ENCODE assay signal across 15 mouse cellular contexts in genomic region chr2:181189321-181189720, GRCm38 (mm10). TPM values are rescaled to one million over a fixed set of nuclear protein-coding genes. Genes with fewer than 3 reads are reported as not detected.
DNase-seq lines count a peak whose midpoint lies in the region; ATAC-seq and TF ChIP-seq lines count a peak whose summit lies in the region.
"Had no signal": no experiment of that assay in that cellular context is flagged by ENCODE, and none has a peak within 500 bp of the region (broad histone marks: within the 10 kb centered on the region; RNA-seq: fewer than 3 reads in every experiment).

No protein-coding gene starts in this region.

- peaks cover 12% of the 10 kb centered on the region for H3K4me1 ChIP-seq in kidney, embryonic 15.5 days
- H3K4me1 ChIP-seq in thymus, adult 2 months (replicated peaks; ENCODE audit: control insufficient read depth, insufficient read depth, low read length): peaks cover 14% of the 10 kb centered on the region
- peaks cover 12% of the 10 kb centered on the region for H3K4me1 ChIP-seq in neural tube, embryonic 15.5 days

- no peak overlapping the region for H3K4me2 ChIP-seq in kidney, embryonic 15.5 days
- H3K4me2 ChIP-seq in neural tube, embryonic 15.5 days: no peak overlapping the region

- TF ChIP-seq POLR2A in thymus, adult 2 months (IDR thresholded peaks at IDR 0.05; ENCODE audit: control insufficient read depth, extremely low read depth, insufficient read depth, low read length, poor library complexity): no peak

- H3K27ac ChIP-seq in kidney, embryonic 15.5 days: peak overlapping the region; percentile 82; the same call in 1 of the 2 replicates
- no peak overlapping the region for H3K27ac ChIP-seq in thymus, adult 2 months (ENCODE audit: control insufficient read depth, insufficient read depth, low read length)
- H3K27ac ChIP-seq in neural tube, embryonic 15.5 days (replicated peaks): no peak overlapping the region

- no peaks in the 10 kb centered on the region for H3K9me3 ChIP-seq in kidney, embryonic 15.5 days (replicated peaks)
- no peaks in the 10 kb centered on the region for H3K9me3 ChIP-seq in neural tube, embryonic 15.5 days (replicated peaks)

- no peak overlapping the region for H3K9ac ChIP-seq in kidney, embryonic 15.5 days
- no peak overlapping the region for H3K9ac ChIP-seq in neural tube, embryonic 15.5 days (replicated peaks)

- no peaks in the 10 kb centered on the region for H3K27me3 ChIP-seq in kidney, embryonic 15.5 days
- no peaks in the 10 kb centered on the region for H3K27me3 ChIP-seq in thymus, adult 2 months (ENCODE audit: control insufficient read depth, insufficient read depth, low read length)
- H3K27me3 ChIP-seq in neural tube, embryonic 15.5 days (replicated peaks): no peaks in the 10 kb centered on the region

- no peak for TF ChIP-seq CTCF in thymus, adult 2 months (IDR thresholded peaks at IDR 0.05; ENCODE audit: borderline replicate concordance, control insufficient read depth, extremely low read depth, insufficient read depth, low read length, poor library complexity)

- 88% methylated on average over 1 of the region's 1 CpGs for WGBS in kidney, embryonic 15.5 days
- WGBS in thymus, adult 2 months: 88% methylated on average over 1 of the region's 1 CpGs
- 93% methylated on average over 1 of the region's 1 CpGs for WGBS in neural tube, embryonic 15.5 days

- peaks cover 16% of the 10 kb centered on the region for H3K36me3 ChIP-seq in kidney, embryonic 15.5 days
- no peaks in the 10 kb centered on the region for H3K36me3 ChIP-seq in thymus, adult 2 months (ENCODE audit: control insufficient read depth, insufficient read depth, low read length)
- H3K36me3 ChIP-seq in neural tube, embryonic 15.5 days: peaks cover 10% of the 10 kb centered on the region; the same call in 1 of the 2 replicates

- no peak for ATAC-seq in kidney, embryonic 15.5 days (replicated peaks; ENCODE audit: low FRiP score)
- no peak for ATAC-seq in activated CD4-positive, CD25-positive, alpha-beta regulatory T cell, adult 4 months
- ATAC-seq in neural tube, embryonic 15.5 days (ENCODE audit: low FRiP score): no peak
- ATAC-seq: CD4-positive, CD25-positive, alpha-beta regulatory T cell, adult 4 months; forebrain, embryonic 16.5 days had no signal

- no peak for DNase-seq in kidney, postnatal 10 days
- DNase-seq in thymus, adult 2 months: peak; percentile 4
- DNase-seq in thymus, postnatal 10 days (ENCODE audit: low spot score in 2 of 2): no peak
- peak; percentile 33 for DNase-seq in induced T-regulatory cell, adult 2 months (ENCODE audit: low read depth)
- DNase-seq: adrenal gland, adult 8-10 months; cerebellum, postnatal 14 days; gastrocnemius, postnatal 14 days; lung, embryonic 14.5 days had no signal

- no peak overlapping the region for H3K4me3 ChIP-seq in kidney, embryonic 15.5 days (replicated peaks)
- H3K4me3 ChIP-seq in thymus, adult 2 months (ENCODE audit: control insufficient read depth, insufficient read depth, low read length): no peak overlapping the region
- no peak overlapping the region for H3K4me3 ChIP-seq in neural tube, embryonic 15.5 days (replicated peaks)

RNA-seq across cellular contexts. Expression of gene Ppdpf, which starts 2.3 kb away (rescaled TPM):
- polyA plus RNA-seq in kidney, embryonic 15.5 days (2015; fragmentation: Nextera tagmentation; extraction: Ambion mirVana): 315 and 330 TPM in 2 replicates
- polyA plus RNA-seq in thymus, adult 2 months (2012; rRNA removed): 191 and 219 TPM in 2 replicates
- polyA plus RNA-seq in activated CD4-positive, CD25-positive, alpha-beta regulatory T cell, adult 4 months (2017; shearing (Covaris generic)): 100 to 1,000 TPM; 179 to 181 TPM
- polyA plus RNA-seq in neural tube, embryonic 15.5 days (2015; fragmentation: Nextera tagmentation; extraction: Ambion mirVana): 361 and 401 TPM in 2 replicates

RNA-seq across cellular contexts. Expression of gene Ptk6, which starts 13.3 kb away (rescaled TPM):
- polyA plus RNA-seq in kidney, embryonic 15.5 days (2015; fragmentation: Nextera tagmentation; extraction: Ambion mirVana): 0.04 TPM in 1 of 2 replicates, not detected in the other
- polyA plus RNA-seq in thymus, adult 2 months (2012; rRNA removed): 0.22 and 0.32 TPM in 2 replicates
- polyA plus RNA-seq in activated CD4-positive, CD25-positive, alpha-beta regulatory T cell, adult 4 months (2017; shearing (Covaris generic)): not detected
- polyA plus RNA-seq in neural tube, embryonic 15.5 days (2015; fragmentation: Nextera tagmentation; extraction: Ambion mirVana): 0.05 TPM in 1 of 2 replicates, not detected in the other
- polyA plus RNA-seq: forebrain, embryonic 16.5 days; heart, embryonic 14.5 days; lung, embryonic 14.5 days had no signal

RNA-seq across cellular contexts. Expression of gene Srms, which starts 23.7 kb away (rescaled TPM):
- 0.24 and 0.45 TPM in 2 replicates for polyA plus RNA-seq in kidney, embryonic 15.5 days (2015; fragmentation: Nextera tagmentation; extraction: Ambion mirVana)
- 0.71 and 0.86 TPM in 2 replicates for polyA plus RNA-seq in thymus, adult 2 months (2012; rRNA removed)
- polyA plus RNA-seq in activated CD4-positive, CD25-positive, alpha-beta regulatory T cell, adult 4 months (2017; shearing (Covaris generic)): under 1 TPM; 0.18 to 0.38 TPM
- 0.17 and 0.36 TPM in 2 replicates for polyA plus RNA-seq in neural tube, embryonic 15.5 days (2015; fragmentation: Nextera tagmentation; extraction: Ambion mirVana)

RNA-seq across cellular contexts. Expression of gene Fndc11, which starts 30.5 kb away (rescaled TPM):
- polyA plus RNA-seq in kidney, embryonic 15.5 days (2015; fragmentation: Nextera tagmentation; extraction: Ambion mirVana): 0.14 and 0.26 TPM in 2 replicates
- 0.85 and 0.88 TPM in 2 replicates for polyA plus RNA-seq in thymus, adult 2 months (2012; rRNA removed)
- polyA plus RNA-seq in activated CD4-positive, CD25-positive, alpha-beta regulatory T cell, adult 4 months (2017; shearing (Covaris generic)): 1 to 10 TPM in 1 of 2 experiments, under 1 TPM in 1; 0.73 to 1.1 TPM
- polyA plus RNA-seq in neural tube, embryonic 15.5 days (2015; fragmentation: Nextera tagmentation; extraction: Ambion mirVana): 0.20 and 0.22 TPM in 2 replicates
- polyA plus RNA-seq: embryonic facial prominence, embryonic 14.5 days; forebrain, embryonic 16.5 days; heart, embryonic 14.5 days had no signal

RNA-seq across cellular contexts. Expression of gene Eef1a2, which starts 32.5 kb away (rescaled TPM):
- 0.08 and 0.17 TPM in 2 replicates for polyA plus RNA-seq in kidney, embryonic 15.5 days (2015; fragmentation: Nextera tagmentation; extraction: Ambion mirVana)
- 2.7 and 42.5 TPM in 2 replicates for polyA plus RNA-seq in thymus, adult 2 months (2012; rRNA removed)
- not detected for polyA plus RNA-seq in activated CD4-positive, CD25-positive, alpha-beta regulatory T cell, adult 4 months (2017; shearing (Covaris generic))
- 15.4 and 16.8 TPM in 2 replicates for polyA plus RNA-seq in neural tube, embryonic 15.5 days (2015; fragmentation: Nextera tagmentation; extraction: Ambion mirVana)
- polyA plus RNA-seq: CD4-positive, CD25-positive, alpha-beta regulatory T cell, adult 4 months; lung, embryonic 14.5 days had no signal

Comparison
In these comparisons a context has a peak if more than half of its experiments do, and no peak if none do; other contexts are left out.
1. DNase-seq: peak in thymus, adult 2 months (single experiment) and induced T-regulatory cell, adult 2 months (single experiment); none in kidney, postnatal 10 days (single experiment) and thymus, postnatal 10 days (0 of 2).